Mouse (Mus musculus) embryonic facial prominence, embryonic 14.5 days (tissue): ENCODE data around the gene Fpr3. TPM values are rescaled to one million over a fixed set of nuclear protein-coding genes. Genes with fewer than 3 reads are reported as not detected.

Source experiments
- ATAC-seq: fragments of 200-750 bp; cut with Nextera tagmentation; 2 replicates; pipeline ENCODE4 v1.8.0; 2017; ENCODE audit warnings: low read depth, moderate number of reproducible peaks, moderate TSS enrichment
- DNase-seq: peaks from one replicate; pipeline ENCODE4 v3.0.0-alpha.2; 2015; ENCODE audit warnings: low spot score
- H3K27ac ChIP-seq: fragments of 300-500 bp; sonication (generic); replicated peaks from 2 replicates; pipeline ENCODE4 v1.5.1; 2014; ENCODE audit warnings: low read depth, mild to moderate bottlenecking, low read length, moderate library complexity
- H3K27me3 ChIP-seq: fragments of 300-500 bp; sonication (generic); replicated peaks from 2 replicates; pipeline ENCODE4 v1.6.1; 2014; ENCODE audit warnings: low read length; ENCODE audit not compliant: control insufficient read depth, insufficient read depth
- H3K36me3 ChIP-seq: fragments of 300-500 bp; sonication (generic); 2 replicates; pipeline ENCODE4 v1.6.1; 2014; ENCODE audit warnings: low read length, mixed read lengths; ENCODE audit not compliant: control insufficient read depth, insufficient read depth
- H3K4me1 ChIP-seq: fragments of 300-500 bp; sonication (generic); 2 replicates; pipeline ENCODE4 v1.6.1; 2014; ENCODE audit warnings: antibody characterized with exemption, low read length; ENCODE audit not compliant: control insufficient read depth, insufficient read depth
- H3K4me2 ChIP-seq: fragments of 300-500 bp; sonication (generic); 2 replicates; pipeline ENCODE4 v1.6.1; 2014; ENCODE audit warnings: low read depth, mild to moderate bottlenecking, low read length, moderate library complexity, mixed read lengths
- H3K4me3 ChIP-seq: fragments of 300-500 bp; sonication (generic); 2 replicates; pipeline ENCODE4 v1.5.1; 2014; ENCODE audit warnings: low read depth, mild to moderate bottlenecking, low read length
- H3K9ac ChIP-seq: fragments of 300-500 bp; sonication (generic); 2 replicates; pipeline ENCODE4 v1.6.1; 2014; ENCODE audit warnings: low read depth, mild to moderate bottlenecking, low read length, moderate library complexity, mixed read lengths
- H3K9me3 ChIP-seq: fragments of 300-500 bp; sonication (generic); 2 replicates; pipeline ENCODE4 v1.6.1; 2016; ENCODE audit warnings: low read length; ENCODE audit not compliant: control insufficient read depth
- WGBS: fragments of 180-500 bp; shearing (Covaris S2); extraction: QIAGEN DNeasy Blood & Tissue Kit; methylation state at CpG from one replicate; pipeline ENCODE4 v1.1.7; 2014; 5-methylcytosine and 5-hydroxymethylcytosine counted together
- polyA plus RNA-seq: library from polyadenylated mRNA; unstranded; fragments of >200 nt; fragmentation: Nextera tagmentation; extraction: Ambion mirVana; gene quantifications from 2 replicates; pipeline ENCODE4 v1.2.1, GENCODE M21; 2014

Fpr3 gene
- polyA plus RNA-seq, 1 experiment from 2014 or later: not detected

GRCm38 (mm10) chr17:17870892-17871550, 16.6 kb upstream of the Fpr3 start:
- H3K27me3 ChIP-seq: no peaks in the 10 kb centered on the region
- no peaks in the 10 kb centered on the region for H3K4me1 ChIP-seq
- 0 out of 2 replicates have a peak, but pooled peaks cover 2% of the 10 kb centered on the region for H3K9me3 ChIP-seq
- peaks cover 4% of the 10 kb centered on the region for H3K36me3 ChIP-seq
- WGBS: 79% methylated on average over 2 of the region's 2 CpGs
- DNase-seq (no peak), ATAC-seq (no peak)
- H3K4me2 ChIP-seq: no peak overlapping the region
- no peak overlapping the region for H3K9ac ChIP-seq
- H3K27ac ChIP-seq: no peak overlapping the region
- no peak overlapping the region for H3K4me3 ChIP-seq

- H3K4me2 ChIP-seq: no peak overlapping the region
- H3K9me3 ChIP-seq: 0 out of 2 replicates have a peak, but pooled peaks cover 2% of the 10 kb centered on the region
- 86% methylated on average over 2 of the region's 2 CpGs for WGBS
- H3K27me3 ChIP-seq: no peaks in the 10 kb centered on the region
- no peaks in the 10 kb centered on the region for H3K36me3 ChIP-seq
- DNase-seq (no peak), ATAC-seq (no peak)
- H3K27ac ChIP-seq: no peak overlapping the region
- H3K4me1 ChIP-seq: no peaks in the 10 kb centered on the region
- H3K4me3 ChIP-seq: no peak overlapping the region
- no peak overlapping the region for H3K9ac ChIP-seq
Observed at GRCm38 (mm10) chr17:17871697-17872096, 16.0 kb upstream of the Fpr3 start.

DNA sequence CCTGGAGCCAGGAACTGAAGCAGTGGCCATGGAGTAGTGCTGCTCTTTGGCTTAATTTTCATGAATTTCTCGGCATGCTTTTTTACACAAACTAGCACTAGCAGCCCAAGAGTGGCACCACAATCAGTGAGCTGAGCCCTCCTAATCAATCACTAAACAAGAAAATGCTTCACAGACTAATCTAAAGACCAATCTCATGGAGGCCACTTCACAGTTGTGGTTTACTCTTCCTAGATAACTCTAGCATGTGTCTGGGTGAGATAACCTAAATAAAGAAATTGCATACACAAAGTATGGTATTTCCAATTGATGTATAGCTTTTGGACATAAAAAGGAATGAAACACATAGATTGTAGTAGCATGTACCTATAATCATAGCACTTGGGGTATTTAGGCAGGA, 8.3 kb upstream of the Fpr3 start:
- no peak for DNase-seq
- Histone ChIP-seq H3K9ac (no peak overlapping the region), H3K27me3 (no peaks in the 10 kb centered on the region), H3K4me1 (no peaks in the 10 kb centered on the region), H3K9me3 (no peaks in the 10 kb centered on the region), H3K27ac (no peak overlapping the region), H3K4me3 (no peak overlapping the region), H3K36me3 (no peaks in the 10 kb centered on the region), H3K4me2 (no peak overlapping the region)
- 78% methylated on average over 1 of the region's 1 CpGs for WGBS
- no peak for ATAC-seq

DNA sequence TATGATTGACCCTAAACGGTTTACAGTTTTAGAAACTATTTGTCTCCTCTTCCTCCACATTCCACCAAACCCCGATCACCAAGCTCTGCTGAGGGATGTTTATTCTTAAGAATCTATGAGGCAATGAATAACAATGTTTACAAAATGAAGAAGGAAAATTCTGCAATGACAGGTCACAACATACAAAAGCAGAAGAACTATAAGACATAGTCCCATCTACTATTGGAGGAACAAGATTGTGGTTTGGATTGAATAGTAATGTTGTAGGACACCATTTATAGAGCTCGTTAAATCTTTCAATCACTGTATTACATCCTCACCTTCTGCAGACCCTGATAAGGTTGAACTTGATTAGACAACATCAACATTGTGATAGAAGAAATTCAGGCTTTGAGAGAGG, 5.0 kb upstream of the Fpr3 start:
- Histone ChIP-seq H3K4me3 (no peak overlapping the region), H3K9ac (no peak overlapping the region), H3K4me2 (no peak overlapping the region), H3K27ac (no peak overlapping the region), H3K4me1 (no peaks in the 10 kb centered on the region), H3K36me3 (no peaks in the 10 kb centered on the region), H3K27me3 (no peaks in the 10 kb centered on the region), H3K9me3 (no peaks in the 10 kb centered on the region)
- 81% methylated on average over 3 of the region's 3 CpGs for WGBS
- DNase-seq (no peak), ATAC-seq (no peak)

- no peak within 1 kb of the TSS for H3K4me3 ChIP-seq
- DNase-seq: no peak
- H3K36me3 ChIP-seq: no peaks in the 10 kb centered on the region
- H3K4me2 ChIP-seq: no peak within 1 kb of the TSS
- no peaks in the 10 kb centered on the region for H3K9me3 ChIP-seq
- ATAC-seq: no peak
- 49% methylated on average over 1 of the region's 1 CpGs for WGBS
- no peaks in the 10 kb centered on the region for H3K4me1 ChIP-seq
- H3K27me3 ChIP-seq: no peaks in the 10 kb centered on the region
- no peak within 1 kb of the TSS for H3K27ac ChIP-seq
- H3K9ac ChIP-seq: no peak within 1 kb of the TSS
Observed at GRCm38 (mm10) chr17:17883840-17884239, 3.8 kb upstream of the Fpr3 start, which contains the start of gene Fpr1. Gene Fpr1, minus strand, starts transcription at chr17:17883940.

- Histone ChIP-seq H3K4me2 (no peak overlapping the region), H3K9ac (no peak overlapping the region), H3K4me1 (no peaks in the 10 kb centered on the region), H3K27me3 (no peaks in the 10 kb centered on the region), H3K9me3 (no peaks in the 10 kb centered on the region), H3K36me3 (no peaks in the 10 kb centered on the region), H3K4me3 (no peak overlapping the region), H3K27ac (no peak overlapping the region)
- DNase-seq: no peak
- 79% methylated on average over 2 of the region's 2 CpGs for WGBS
- ATAC-seq: no peak
Observed at GRCm38 (mm10) chr17:17889732-17890425, 2.2 kb downstream of the Fpr3 start.

DNA sequence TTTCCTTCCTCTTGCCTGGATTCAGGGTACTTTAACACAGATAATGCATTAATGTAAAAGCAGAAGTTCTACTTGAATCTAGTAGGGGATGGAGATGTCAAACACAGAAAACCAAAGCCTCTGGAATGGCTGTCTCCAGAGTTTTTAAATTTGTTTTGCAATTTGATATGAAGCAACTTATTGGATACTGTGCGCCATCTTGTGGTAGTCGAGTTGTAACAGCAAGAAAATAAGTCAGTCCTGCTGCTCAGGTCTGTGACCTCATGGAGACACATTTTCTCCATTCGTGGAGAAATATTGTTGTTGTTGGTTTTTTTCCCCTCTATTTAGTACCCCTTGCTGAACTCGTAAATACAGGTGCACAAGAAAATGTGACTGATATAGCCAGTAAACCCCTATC, 8.4 kb downstream of the Fpr3 start:
- Histone ChIP-seq H3K9ac (no peak overlapping the region), H3K27ac (no peak overlapping the region), H3K9me3 (no peaks in the 10 kb centered on the region), H3K27me3 (no peaks in the 10 kb centered on the region), H3K36me3 (no peaks in the 10 kb centered on the region), H3K4me1 (no peaks in the 10 kb centered on the region), H3K4me3 (no peak overlapping the region), H3K4me2 (no peak overlapping the region)
- whole genome bisulfite sequencing: under 1% methylated on average over 4 of the region's 4 CpGs
- peak; percentile 88 for DNase-seq
- no peak for ATAC-seq

- H3K9me3 ChIP-seq: no peaks in the 10 kb centered on the region
- H3K27me3 ChIP-seq: no peaks in the 10 kb centered on the region
- H3K9ac ChIP-seq: no peak overlapping the region
- H3K4me1 ChIP-seq: no peaks in the 10 kb centered on the region
- no peak overlapping the region for H3K27ac ChIP-seq
- DNase-seq (peak; percentile 49), ATAC-seq (no peak)
- WGBS: 76% methylated on average over 2 of the region's 2 CpGs
- no peak overlapping the region for H3K4me3 ChIP-seq
- H3K4me2 ChIP-seq: no peak overlapping the region
- H3K36me3 ChIP-seq: no peaks in the 10 kb centered on the region
Observed at GRCm38 (mm10) chr17:17899268-17899667, 11.6 kb downstream of the Fpr3 start.

- Histone ChIP-seq H3K27ac (no peak overlapping the region), H3K9ac (no peak overlapping the region), H3K9me3 (no peaks in the 10 kb centered on the region), H3K36me3 (no peaks in the 10 kb centered on the region), H3K27me3 (no peaks in the 10 kb centered on the region), H3K4me2 (no peak overlapping the region), H3K4me1 (no peaks in the 10 kb centered on the region), H3K4me3 (no peak overlapping the region)
- ATAC-seq (no peak), DNase-seq (peak; percentile 1)
- WGBS: 80% methylated on average over 1 of the region's 1 CpGs
Observed at GRCm38 (mm10) chr17:17900768-17901167, 13.1 kb downstream of the Fpr3 start.
